Mouse (Mus musculus): ENCODE results near the gene Ercc1.

DNA sequence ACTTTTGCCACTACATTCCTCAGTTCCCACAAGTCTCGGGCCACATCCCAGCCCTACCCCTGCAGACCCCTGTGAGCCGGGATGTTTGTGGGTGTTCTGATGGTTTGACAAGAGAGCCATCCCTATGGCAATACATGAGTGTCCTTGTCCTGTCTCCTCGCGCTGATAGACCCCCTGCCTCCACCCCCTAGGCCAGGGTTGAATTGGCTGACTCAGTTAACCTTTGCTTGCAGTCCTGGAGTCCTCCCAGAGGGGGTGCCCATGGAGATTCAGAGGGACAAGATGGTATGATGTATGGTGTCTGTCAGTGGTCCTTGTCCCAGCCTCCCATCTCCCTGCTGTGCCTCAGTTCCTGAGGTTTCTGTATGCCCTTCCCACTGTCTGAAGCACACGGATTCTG, 30.5 kb upstream of the Ercc1 start:
- no peak for TF ChIP-seq CTCF (IDR thresholded peaks at IDR 0.05; ENCODE audit: insufficient read depth, low read length)
- no peak for TF ChIP-seq POLR2A (IDR thresholded peaks at IDR 0.05; ENCODE audit: borderline replicate concordance, extremely low read depth, low read depth, low read length)

Measured in lung, adult 2 months (tissue).